Mouse (Mus musculus) cerebellum, adult 2 months (tissue): ENCODE data around the gene Ak9. TPM values are rescaled to one million over a fixed set of nuclear protein-coding genes. Genes with fewer than 3 reads are reported as not detected.
"Not testable (repeated sequence)": the region's sequence is repeated elsewhere in the genome, so short reads cannot be mapped to it uniquely, and the experiment has no call there.

Experiments used
- DNase-seq, 2 experiments: peaks; one replicate each; pipeline ENCODE4 v3.0.0; 2021
- H3K27ac ChIP-seq: fragments of 200-500 bp; 2 replicates; pipeline ENCODE4 v1.5.1; 2012; ENCODE audit warnings: low read length, control low read depth, inconsistent platforms; ENCODE audit not compliant: insufficient read depth
- H3K27me3 ChIP-seq: fragments of 200-500 bp; 2 replicates; pipeline ENCODE4 v1.6.1; 2012; ENCODE audit warnings: inconsistent platforms, mild to moderate bottlenecking, low read length, moderate library complexity; ENCODE audit not compliant: control insufficient read depth, insufficient read depth
- H3K4me1 ChIP-seq: fragments of 200-500 bp; 2 replicates; pipeline ENCODE4 v1.6.1; 2011; ENCODE audit warnings: low read length; ENCODE audit not compliant: control insufficient read depth, insufficient read depth
- H3K4me3 ChIP-seq: fragments of 200-500 bp; replicated peaks from 2 replicates; pipeline ENCODE3; 2011; ENCODE audit warnings: mild to moderate bottlenecking, low read depth, low read length, control low read depth; ENCODE audit not compliant: insufficient read depth
- CTCF ChIP-seq: fragments of 200-500 bp; IDR thresholded peaks from 2 replicates; pipeline ENCODE4 v1.5.1; 2011; ENCODE audit warnings: low read depth, mild to moderate bottlenecking, control low read depth, low read length, moderate library complexity, borderline replicate concordance; ENCODE audit not compliant: insufficient read depth
- POLR2A ChIP-seq: fragments of 200-500 bp; IDR thresholded peaks from 2 replicates; pipeline ENCODE4 v1.6.1; 2011; ENCODE audit warnings: low read length, control low read depth, borderline replicate concordance; ENCODE audit not compliant: insufficient read depth
- WGBS: fragments of 180-500 bp; shearing (Covaris S2); methylation state at CpG from one replicate; pipeline ENCODE4 v1.1.7; 2018; 5-methylcytosine and 5-hydroxymethylcytosine counted together
- polyA plus RNA-seq: library from polyadenylated mRNA; depleted of rRNA; stranded (reverse); fragments of >200 nt; gene quantifications from 2 replicates; pipeline ENCODE4 v1.2.3, GENCODE M21; 2012

Ak9 gene
- polyA plus RNA-seq, 1 experiment, result 0.07 TPM

DNA sequence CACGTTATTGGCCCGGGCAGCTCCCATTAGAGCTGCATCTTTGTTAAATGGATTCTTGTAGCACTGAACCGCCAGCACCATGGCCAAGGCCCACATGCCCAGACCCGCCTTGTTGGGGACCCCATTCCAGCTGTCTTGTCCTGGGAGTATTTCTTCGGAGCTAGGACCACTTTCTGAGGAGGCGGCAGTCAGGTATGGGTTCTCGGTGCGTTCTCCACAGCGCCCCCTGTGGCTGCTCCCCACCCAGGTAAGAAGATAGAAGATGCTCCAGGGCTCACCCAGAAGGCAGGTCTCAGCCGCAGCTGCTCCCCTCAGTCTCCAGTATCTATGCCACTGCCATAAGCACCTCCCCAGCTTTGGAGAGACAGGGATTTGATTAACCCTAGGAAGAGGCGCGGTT lies 76.7 kb downstream of the Ak9 start:
- 78% methylated on average over 12 of the region's 12 CpGs for WGBS
- no peak for TF ChIP-seq POLR2A
- TF ChIP-seq CTCF, result no peak
- Histone ChIP-seq H3K4me1 (no peaks in the 10 kb centered on the region), H3K27me3 (no peaks in the 10 kb centered on the region), H3K27ac (no peak overlapping the region), H3K4me3 (no peak overlapping the region)
- no peak for DNase-seq

DNA sequence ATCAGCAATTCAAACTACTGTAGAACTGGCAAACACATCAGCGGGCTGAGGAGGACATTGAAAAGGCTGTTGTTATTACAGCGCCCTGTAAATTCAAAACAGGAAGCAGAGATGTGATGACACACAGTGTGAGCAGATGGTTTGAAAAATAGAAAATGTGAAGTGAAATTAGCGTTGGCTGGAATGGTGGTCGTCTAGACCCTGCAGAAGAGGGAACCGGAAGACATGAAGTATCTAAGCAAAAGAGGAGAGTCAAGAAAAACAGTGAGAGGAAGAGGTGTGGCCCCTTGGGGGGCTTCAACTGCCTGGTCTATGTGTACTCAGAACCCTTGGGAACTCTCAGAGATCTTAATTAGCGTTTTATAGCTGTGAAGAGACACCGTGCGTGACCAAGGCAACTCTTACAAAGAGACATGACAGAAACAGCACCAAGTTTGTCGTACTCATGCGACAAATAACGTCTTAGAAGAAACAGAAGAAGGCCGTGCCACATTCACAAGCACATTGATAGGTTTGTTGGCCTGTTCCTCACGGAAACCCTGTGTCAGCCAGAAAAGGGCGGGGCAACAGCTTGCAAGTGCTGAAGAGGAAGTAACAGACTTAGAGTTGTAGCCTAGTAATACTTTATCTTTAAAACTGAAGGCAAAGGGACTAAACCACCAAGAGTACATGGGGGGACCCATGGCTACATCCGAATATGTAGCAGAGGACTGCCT lies 81.9 kb downstream of the Ak9 start:
- 44% methylated on average over 15 of the region's 15 CpGs for WGBS
- Histone ChIP-seq H3K4me1 (no peaks in the 10 kb centered on the region), H3K27me3 (no peaks in the 10 kb centered on the region), H3K4me3 (no peak overlapping the region), H3K27ac (no peak overlapping the region)
- TF ChIP-seq POLR2A, result no peak
- no peak for TF ChIP-seq CTCF
- DNase-seq, result no peak

DNA sequence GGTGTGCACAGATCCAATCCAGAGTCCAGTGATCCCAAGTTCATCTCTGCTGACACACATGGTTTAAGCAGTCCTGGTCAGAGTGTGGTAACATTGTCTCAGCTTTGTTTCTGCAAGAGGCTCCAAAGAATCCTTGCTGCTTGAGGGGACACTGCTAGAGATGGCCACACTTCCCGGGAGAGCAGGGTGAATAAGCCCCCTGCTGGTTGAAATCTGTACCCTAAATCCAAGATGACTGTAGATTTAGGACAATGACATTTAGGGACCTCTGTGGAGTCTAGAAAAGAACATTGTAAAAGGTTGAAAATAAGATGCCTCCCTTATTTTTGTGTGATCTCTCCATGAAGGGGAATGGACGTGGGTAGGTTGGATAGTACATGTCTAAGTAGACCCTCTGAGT lies 89.8 kb downstream of the Ak9 start:
- no peak for DNase-seq
- Histone ChIP-seq H3K27ac (no peak overlapping the region), H3K4me3 (no peak overlapping the region), H3K27me3 (no peaks in the 10 kb centered on the region), H3K4me1 (no peaks in the 10 kb centered on the region)
- no peak for TF ChIP-seq CTCF
- no peak for TF ChIP-seq POLR2A
- 43% methylated on average over 2 of the region's 2 CpGs for WGBS

DNA sequence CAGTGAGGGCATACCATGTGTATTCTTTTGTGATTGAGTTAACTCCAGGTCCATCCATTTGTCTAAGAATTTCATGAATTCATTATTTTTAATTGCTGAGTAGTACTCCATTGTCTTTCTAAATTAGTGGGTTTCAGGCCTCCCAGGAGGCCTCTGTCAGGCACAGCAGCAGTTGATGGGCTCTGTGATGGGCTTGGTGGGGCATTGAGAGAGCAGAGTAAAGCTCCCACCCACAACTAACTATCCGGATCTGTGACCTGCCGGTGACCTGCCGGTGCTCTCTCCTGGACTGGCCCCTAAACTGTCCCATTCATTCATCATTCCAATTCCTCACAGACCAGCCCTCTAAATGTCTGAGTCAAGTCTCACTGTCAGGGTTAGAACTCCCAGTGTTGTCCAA lies 97.3 kb downstream of the Ak9 start:
- WGBS, result 86% methylated on average over 3 of the region's 3 CpGs
- DNase-seq, result no peak
- Histone ChIP-seq H3K4me1 (no peaks in the 10 kb centered on the region), H3K27ac (no peak overlapping the region), H3K27me3 (no peaks in the 10 kb centered on the region), H3K4me3 (no peak overlapping the region)
- TF ChIP-seq CTCF (no peak), POLR2A (no peak)

DNA sequence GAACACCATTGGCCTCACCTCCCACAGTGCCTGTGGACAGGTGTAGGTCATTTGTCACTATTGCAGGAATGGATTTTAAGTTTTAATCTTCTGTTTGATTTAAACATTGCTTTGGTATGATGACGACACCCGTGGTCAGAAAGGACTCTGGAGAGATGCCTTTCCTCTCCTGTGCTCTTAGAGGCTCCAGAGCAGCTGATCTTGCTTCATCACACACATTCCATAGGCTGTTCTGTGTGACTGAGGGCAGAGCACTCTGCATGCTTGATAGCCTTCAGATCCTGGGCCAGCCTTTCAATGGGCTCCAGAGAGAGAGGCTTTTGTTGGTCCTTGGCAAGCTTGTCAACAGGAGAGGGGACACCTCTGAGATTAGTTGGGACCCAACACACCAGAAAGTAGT lies 99.6 kb downstream of the Ak9 start:
- WGBS, result 74% methylated on average over 2 of the region's 2 CpGs
- no peak for TF ChIP-seq CTCF
- TF ChIP-seq POLR2A, result no peak

DNA sequence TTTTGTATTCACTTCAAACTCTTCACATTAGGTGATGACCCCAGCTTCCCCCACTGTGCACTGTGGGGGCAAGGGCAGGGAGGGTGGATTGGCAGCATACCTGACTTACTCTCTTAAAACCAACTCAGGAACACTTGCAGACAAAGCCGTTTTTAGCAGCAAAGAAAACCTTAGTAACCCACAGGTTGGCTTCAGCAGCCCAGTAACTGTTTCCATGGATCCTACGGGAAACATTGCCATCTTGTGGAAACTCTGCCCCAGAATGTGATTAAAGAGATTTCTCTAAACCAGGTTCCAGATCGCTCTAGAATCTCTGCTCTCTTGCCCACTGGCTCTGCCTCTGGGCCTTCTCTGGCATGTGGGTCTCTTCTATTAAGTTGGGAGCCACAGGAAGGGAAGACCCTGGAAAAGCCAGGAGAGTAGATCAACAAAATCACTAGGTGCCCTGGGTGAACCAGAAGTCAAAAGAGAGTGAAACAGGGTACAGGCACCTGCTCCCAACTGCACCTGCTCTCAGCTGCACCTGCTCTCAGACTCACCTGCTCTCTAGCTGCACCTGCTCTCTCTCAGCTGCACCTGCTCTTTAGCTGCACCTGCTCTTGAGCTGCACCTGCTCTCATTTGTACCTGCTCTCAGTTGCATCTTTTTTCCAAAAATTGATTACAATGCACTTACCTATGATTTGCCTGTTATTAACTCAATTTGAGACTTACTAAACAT lies 100.3 kb downstream of the Ak9 start:
- TF ChIP-seq CTCF, result no peak
- TF ChIP-seq POLR2A, result no peak
- Histone ChIP-seq H3K4me3 (no peak overlapping the region), H3K27me3 (no peaks in the 10 kb centered on the region), H3K27ac (no peak overlapping the region), H3K4me1 (no peaks in the 10 kb centered on the region)
- no peak for DNase-seq
- 32% methylated on average over 3 of the region's 3 CpGs for WGBS

More for the DNA sequence above, 99.6 kb downstream of the Ak9 start:
- H3K4me1 ChIP-seq, result no peaks in the 10 kb centered on the region
- no peak for DNase-seq
- H3K27ac ChIP-seq, result no peak overlapping the region
- no peaks in the 10 kb centered on the region for H3K27me3 ChIP-seq
- no peak overlapping the region for H3K4me3 ChIP-seq

DNA sequence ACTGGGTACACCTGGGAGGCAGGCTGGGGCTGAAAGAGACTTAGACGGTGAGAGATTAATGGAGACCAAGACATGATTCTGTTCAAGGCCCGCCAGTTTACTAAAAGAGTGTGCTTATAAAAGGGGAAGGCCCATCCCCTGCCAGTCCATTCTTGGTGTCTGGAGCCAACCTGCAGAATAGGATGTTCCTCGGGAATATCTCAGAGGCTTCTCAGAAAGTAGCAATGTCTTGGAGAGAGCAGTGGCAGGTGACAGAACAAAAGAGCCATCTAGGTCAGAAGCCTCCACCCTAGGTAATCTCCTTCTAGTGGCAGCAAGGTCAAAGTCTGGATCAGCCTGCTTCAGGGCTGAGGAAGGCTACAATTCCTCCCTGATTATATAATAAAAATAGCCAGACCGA lies 106.4 kb downstream of the Ak9 start:
- not testable (repeated sequence) for H3K4me3 ChIP-seq, DNase-seq, H3K27me3 ChIP-seq, H3K27ac ChIP-seq, H3K4me1 ChIP-seq
- 90% methylated on average over 4 of the region's 4 CpGs for WGBS

DNA sequence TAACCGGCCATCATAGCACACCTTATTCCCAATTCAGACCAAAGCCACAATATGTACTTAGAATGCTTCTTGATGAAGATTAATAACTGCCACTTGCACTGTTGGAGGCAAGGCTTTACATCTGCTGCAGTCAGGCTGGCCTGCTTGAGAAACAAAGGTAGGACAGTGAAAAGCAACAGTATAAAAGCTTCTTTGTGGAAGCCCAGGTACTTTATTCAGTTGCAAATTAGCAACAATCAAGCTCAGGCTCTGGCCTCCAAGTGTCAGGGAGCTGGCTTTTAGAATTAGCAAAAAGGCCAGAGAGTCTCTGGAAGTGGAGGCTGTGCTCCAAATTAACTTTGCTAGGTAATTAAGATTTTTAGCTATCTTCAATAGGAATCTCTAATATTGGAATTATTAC lies 107.0 kb downstream of the Ak9 start:
- not testable (repeated sequence) for H3K27me3 ChIP-seq
- 95% methylated on average over 1 of the region's 1 CpGs for WGBS

DNA sequence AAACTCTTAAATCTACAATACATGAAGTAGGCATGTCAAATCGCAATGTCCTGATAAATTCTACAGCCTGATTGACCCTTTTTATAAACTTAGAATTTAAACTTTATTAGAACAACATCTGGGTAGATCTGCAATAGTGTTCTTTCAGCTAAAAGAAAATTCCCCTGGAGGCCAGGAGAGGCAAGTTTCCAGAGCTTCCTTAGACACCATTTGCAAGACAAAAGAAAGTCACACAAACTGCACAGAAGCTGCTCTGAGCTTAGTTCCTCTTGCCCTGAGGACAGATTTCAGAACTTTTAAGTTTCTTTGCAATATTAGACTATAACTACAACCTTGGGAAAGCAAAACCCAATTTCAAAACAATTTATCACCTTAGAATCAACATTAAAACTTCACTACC lies 109.7 kb downstream of the Ak9 start:
- H3K4me3 ChIP-seq, H3K4me1 ChIP-seq, DNase-seq, H3K27me3 ChIP-seq, H3K27ac ChIP-seq: not testable (repeated sequence)
- WGBS, result 92% methylated on average over 1 of the region's 1 CpGs

More for the DNA sequence above, 107.0 kb downstream of the Ak9 start:
- not testable (repeated sequence) for H3K4me1 ChIP-seq, H3K27ac ChIP-seq, H3K4me3 ChIP-seq, DNase-seq

DNA sequence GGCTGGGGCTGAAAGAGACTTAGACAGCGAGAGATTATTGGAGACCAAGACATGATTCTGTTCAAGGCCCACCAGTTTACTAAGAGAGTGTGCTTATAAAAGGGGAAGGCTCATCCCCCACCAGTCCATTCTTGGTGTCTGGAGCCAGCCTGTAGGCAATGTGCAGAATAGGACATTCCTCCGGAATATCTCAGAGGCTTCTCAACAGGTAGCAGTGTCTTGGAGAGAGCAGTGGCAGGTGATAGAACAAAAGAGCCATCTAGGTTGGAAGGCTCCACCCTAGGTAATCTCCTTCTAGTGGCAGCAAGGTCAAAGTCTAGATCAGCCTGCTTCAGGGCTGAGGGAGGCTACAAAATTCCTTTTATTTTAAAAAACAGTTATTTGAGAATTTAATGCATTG lies 111.6 kb downstream of the Ak9 start:
- DNase-seq, H3K27ac ChIP-seq, H3K4me1 ChIP-seq, H3K27me3 ChIP-seq, H3K4me3 ChIP-seq: not testable (repeated sequence)
- 96% methylated on average over 2 of the region's 2 CpGs for WGBS
